Mouse (Mus musculus): ENCODE results near the gene Map2k2. TPM values are rescaled to one million over a fixed set of nuclear protein-coding genes. Genes with fewer than 3 reads are reported as not detected.
"Not testable (repeated sequence)": the region's sequence is repeated elsewhere in the genome, so short reads cannot be mapped to it uniquely, and the experiment has no call there.

Gene Map2k2
- polyA plus RNA-seq, 1 experiment from 2014 or later: 243 TPM

- WGBS: 94% methylated on average over 13 of the region's 13 CpGs
- H3K27me3 ChIP-seq: no peaks in the 10 kb centered on the region
- no peak overlapping the region for H3K27ac ChIP-seq
- H3K9ac ChIP-seq (replicated peaks): no peak overlapping the region
- no peak overlapping the region for H3K4me2 ChIP-seq (replicated peaks)
- H3K4me1 ChIP-seq (replicated peaks): peaks cover 45% of the 10 kb centered on the region
- peaks cover 71% of the 10 kb centered on the region for H3K36me3 ChIP-seq
- no peak for ATAC-seq
- no peak overlapping the region for H3K4me3 ChIP-seq (replicated peaks)
- H3K9me3 ChIP-seq: no peaks in the 10 kb centered on the region
Measured at GRCm38 (mm10) chr10:81180946-81181345, 75.2 kb downstream of the Map2k2 start.

GRCm38 (mm10) chr10:81181860-81182259 lies 76.1 kb downstream of the Map2k2 start:
- WGBS: 82% methylated on average over 12 of the region's 12 CpGs

GRCm38 (mm10) chr10:81182336-81183333 lies 76.9 kb downstream of the Map2k2 start, which contains the start of gene Dapk3:
Dapk3 (plus strand) TSS chr10:81183005.
- Histone ChIP-seq H3K36me3 (peaks cover 82% of the 10 kb centered on the region), H3K9me3 (no peaks in the 10 kb centered on the region), H3K4me3 (replicated peaks) (peak within 1 kb of the TSS; percentile 53), H3K27me3 (no peaks in the 10 kb centered on the region), H3K4me2 (replicated peaks) (peak within 1 kb of the TSS; percentile 64), H3K4me1 (replicated peaks) (peaks cover 36% of the 10 kb centered on the region), H3K27ac (peak within 1 kb of the TSS; percentile 85), H3K9ac (replicated peaks) (peak within 1 kb of the TSS; percentile 72)
- WGBS: 4% methylated on average over 53 of the region's 53 CpGs
- ATAC-seq: peak; percentile 96

More at GRCm38 (mm10) chr10:81181860-81182259, 76.1 kb downstream of the Map2k2 start:
- not testable (repeated sequence) for H3K9ac ChIP-seq (replicated peaks); H3K4me2 ChIP-seq (replicated peaks); ATAC-seq; H3K9me3 ChIP-seq; H3K27me3 ChIP-seq; H3K4me3 ChIP-seq (replicated peaks)
- Histone ChIP-seq H3K4me1 (replicated peaks) (peaks cover 43% of the 10 kb centered on the region), H3K36me3 (peaks cover 77% of the 10 kb centered on the region), H3K27ac (peak overlapping the region; percentile 58)

Small RNA genes lying within 50 kb of the gene (microRNA-seq; reads per million reads assigned to microRNA genes)
- not detected for gene Mir5615-1
- gene Mir5615-2: not detected

Other genes starting within 250 kb of the Map2k2 start
- gene Tmprss9, start 234.1 kb upstream of the Map2k2 start, polyA plus RNA-seq (2015; fragmentation: Nextera tagmentation; extraction: Ambion mirVana): 0.15 and 0.31 TPM in 2 replicates
- 331 TPM in 2 replicates for gene Timm13, start 204.9 kb upstream of the Map2k2 start, polyA plus RNA-seq (2015; fragmentation: Nextera tagmentation; extraction: Ambion mirVana)
- 46.9 and 48.2 TPM in 2 replicates for gene Lmnb2, start 187.7 kb upstream of the Map2k2 start, polyA plus RNA-seq (2015; fragmentation: Nextera tagmentation; extraction: Ambion mirVana)
- gene Gadd45b, start 175.8 kb upstream of the Map2k2 start, polyA plus RNA-seq (2015; fragmentation: Nextera tagmentation; extraction: Ambion mirVana): 4.0 and 4.9 TPM in 2 replicates
- 10.4 and 10.9 TPM in 2 replicates for gene Gng7, start 91.0 kb upstream of the Map2k2 start, polyA plus RNA-seq (2015; fragmentation: Nextera tagmentation; extraction: Ambion mirVana)
- gene Diras1, start 80.3 kb upstream of the Map2k2 start, polyA plus RNA-seq (2015; fragmentation: Nextera tagmentation; extraction: Ambion mirVana): 30.9 and 34.3 TPM in 2 replicates
- gene Slc39a3, start 68.5 kb upstream of the Map2k2 start, polyA plus RNA-seq (2015; fragmentation: Nextera tagmentation; extraction: Ambion mirVana): 43.5 and 45.7 TPM in 2 replicates
- 316 and 322 TPM in 2 replicates for gene Sgta, start 45.7 kb upstream of the Map2k2 start, polyA plus RNA-seq (2015; fragmentation: Nextera tagmentation; extraction: Ambion mirVana)
- 44.9 and 48.5 TPM in 2 replicates for gene Thop1, start 35.9 kb upstream of the Map2k2 start, polyA plus RNA-seq (2015; fragmentation: Nextera tagmentation; extraction: Ambion mirVana)
- 0.12 and 0.20 TPM in 2 replicates for gene Creb3l3, start 7.0 kb upstream of the Map2k2 start, polyA plus RNA-seq (2015; fragmentation: Nextera tagmentation; extraction: Ambion mirVana)
- gene Zbtb7a, start 29.3 kb downstream of the Map2k2 start, polyA plus RNA-seq (2015; fragmentation: Nextera tagmentation; extraction: Ambion mirVana): 13.2 and 15.2 TPM in 2 replicates
- 60.0 and 60.9 TPM in 2 replicates for gene Pias4, start 62.0 kb downstream of the Map2k2 start, polyA plus RNA-seq (2015; fragmentation: Nextera tagmentation; extraction: Ambion mirVana)
- 565 and 579 TPM in 2 replicates for gene Eef2, start 70.7 kb downstream of the Map2k2 start, polyA plus RNA-seq (2015; fragmentation: Nextera tagmentation; extraction: Ambion mirVana)
- 48.4 and 67.3 TPM in 2 replicates for gene Dapk3, start 77.1 kb downstream of the Map2k2 start, polyA plus RNA-seq (2015; fragmentation: Nextera tagmentation; extraction: Ambion mirVana)
- 0.12 and 0.15 TPM in 2 replicates for gene 4930442H23Rik, start 77.9 kb downstream of the Map2k2 start, polyA plus RNA-seq (2015; fragmentation: Nextera tagmentation; extraction: Ambion mirVana)
- 0.16 TPM in 1 of 2 replicates, not detected in the other for gene Nmrk2, start 96.1 kb downstream of the Map2k2 start, polyA plus RNA-seq (2015; fragmentation: Nextera tagmentation; extraction: Ambion mirVana)
- gene Atcay, start 124.9 kb downstream of the Map2k2 start, polyA plus RNA-seq (2015; fragmentation: Nextera tagmentation; extraction: Ambion mirVana): 66.0 and 77.3 TPM in 2 replicates
- 16.5 and 19.7 TPM in 2 replicates for gene Zfr2, start 127.2 kb downstream of the Map2k2 start, polyA plus RNA-seq (2015; fragmentation: Nextera tagmentation; extraction: Ambion mirVana)
- 7.2 and 8.8 TPM in 2 replicates for gene Matk, start 147.0 kb downstream of the Map2k2 start, polyA plus RNA-seq (2015; fragmentation: Nextera tagmentation; extraction: Ambion mirVana)
- 138 and 148 TPM in 2 replicates for gene Mrpl54, start 161.0 kb downstream of the Map2k2 start, polyA plus RNA-seq (2015; fragmentation: Nextera tagmentation; extraction: Ambion mirVana)
- gene Apba3, start 161.0 kb downstream of the Map2k2 start, polyA plus RNA-seq (2015; fragmentation: Nextera tagmentation; extraction: Ambion mirVana): 27.9 and 30.8 TPM in 2 replicates
- gene Tjp3, start 185.7 kb downstream of the Map2k2 start, polyA plus RNA-seq (2015; fragmentation: Nextera tagmentation; extraction: Ambion mirVana): 4.9 and 5.5 TPM in 2 replicates
- 92.8 and 99.6 TPM in 2 replicates for gene Pip5k1c, start 187.0 kb downstream of the Map2k2 start, polyA plus RNA-seq (2015; fragmentation: Nextera tagmentation; extraction: Ambion mirVana)
- gene Cactin, start 215.2 kb downstream of the Map2k2 start, polyA plus RNA-seq (2015; fragmentation: Nextera tagmentation; extraction: Ambion mirVana): 35.5 and 35.8 TPM in 2 replicates
- 4.7 and 4.9 TPM in 2 replicates for gene Tbxa2r, start 222.8 kb downstream of the Map2k2 start, polyA plus RNA-seq (2015; fragmentation: Nextera tagmentation; extraction: Ambion mirVana)
- not detected in 2 replicates for gene Gipc3, start 237.4 kb downstream of the Map2k2 start, polyA plus RNA-seq (2015; fragmentation: Nextera tagmentation; extraction: Ambion mirVana)
- gene Hmg20b, start 244.6 kb downstream of the Map2k2 start, polyA plus RNA-seq (2015; fragmentation: Nextera tagmentation; extraction: Ambion mirVana): 46.5 and 49.8 TPM in 2 replicates

Data from midbrain, embryonic 13.5 days (tissue).